Mouse (Mus musculus) left cerebral cortex, postnatal 10 days (tissue): ENCODE measurements at regions not wholly inside any gene's neighbourhood (a gene's known extent, or its start where the extent isn't known, plus 50 kb on each side); places are given as distances from the start of the nearest gene placed in this dataset.
A peak's percentile ranks its signal among the peaks of the same experiment; 100 is the strongest.

Source experiments
- DNase-seq, 2 experiments: peaks; one replicate each; pipeline ENCODE4 v3.0.0; 2021 to 2022; ENCODE audit warnings: low spot score in 2 of 2, mixed read lengths in 1 of 2; ENCODE audit errors: extremely low spot score in 1 of 2
- intact Hi-C: fragments of 180-260 bp; cut with DNase I; formaldehyde crosslinking; loops from one replicate; pipeline ENCODE4 v1.15.1; 2025

GRCm38 (mm10) chr5:42767688-42768087, 465.3 kb upstream of the Cpeb2 start:
- intact Hi-C loops, result no loop called here
- no peak for DNase-seq

GRCm38 (mm10) chr5:42777120-42777910, 455.7 kb upstream of the Cpeb2 start:
- DNase-seq, result peak in 1 of 2 experiments; percentile 3
- intact Hi-C loops, result no loop called here

GRCm38 (mm10) chr5:42805958-42806357, 427.0 kb upstream of the Cpeb2 start:
- intact Hi-C loops, result loop anchor here (5.0 kb wide), 1 partner anchor 56 kb away; no protein-coding TSS in a partner anchor
- no peak for DNase-seq
